Mouse (Mus musculus): ENCODE data around the gene Myrip.
"Not testable (repeated sequence)": the region's sequence is repeated elsewhere in the genome, so short reads cannot be mapped to it uniquely, and the experiment has no call there.

Gene Myrip

DNA sequence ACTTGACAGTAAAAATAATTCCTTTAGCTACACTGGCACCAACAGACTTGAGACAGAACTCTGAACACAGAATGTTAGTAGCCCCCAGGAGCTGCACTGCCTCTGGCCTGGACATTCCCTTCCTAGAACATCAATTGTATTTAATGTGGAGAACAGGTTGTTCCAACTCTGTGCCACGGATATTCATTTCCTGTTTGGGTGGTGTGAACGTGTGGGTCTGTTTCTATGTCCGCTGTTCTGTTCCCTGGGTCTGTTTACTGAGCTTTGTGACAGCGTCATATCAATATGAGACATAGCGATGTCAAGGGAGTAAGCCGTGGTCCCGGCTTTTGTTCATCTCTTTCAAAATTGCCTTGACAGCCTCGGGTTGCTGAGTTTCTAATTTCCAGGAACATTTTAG is 97.0 kb downstream of the Myrip start:
- no peak for DNase-seq

- not testable (repeated sequence) for DNase-seq
Measured at GRCm38 (mm10) chr9:120399537-120399936, 98.2 kb downstream of the Myrip start.

- DNase-seq, result no peak
Measured at GRCm38 (mm10) chr9:120402368-120402767, 101.1 kb downstream of the Myrip start.

DNA sequence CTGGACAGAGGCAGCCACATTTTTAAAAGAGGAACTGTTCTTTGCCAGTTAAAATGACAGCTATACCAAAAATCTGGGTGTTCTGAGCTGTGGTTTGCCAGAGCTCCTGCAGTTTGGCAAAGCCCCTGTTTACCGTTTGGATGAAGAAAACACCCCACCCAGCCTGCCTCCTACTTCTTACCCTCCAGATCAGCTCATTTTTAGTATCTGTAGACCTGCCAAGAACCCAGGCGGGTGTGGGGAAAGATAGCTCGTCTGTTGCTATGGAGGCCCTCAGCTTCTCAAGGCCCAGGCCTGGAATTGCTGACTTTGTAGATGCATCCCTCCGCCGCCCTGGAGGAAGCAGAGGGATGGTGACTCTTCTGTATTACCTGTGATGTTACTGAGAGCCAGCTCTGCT is 102.3 kb downstream of the Myrip start:
- no peak for DNase-seq

- DNase-seq, result no peak
Measured at GRCm38 (mm10) chr9:120409663-120410181, 108.4 kb downstream of the Myrip start.

DNA sequence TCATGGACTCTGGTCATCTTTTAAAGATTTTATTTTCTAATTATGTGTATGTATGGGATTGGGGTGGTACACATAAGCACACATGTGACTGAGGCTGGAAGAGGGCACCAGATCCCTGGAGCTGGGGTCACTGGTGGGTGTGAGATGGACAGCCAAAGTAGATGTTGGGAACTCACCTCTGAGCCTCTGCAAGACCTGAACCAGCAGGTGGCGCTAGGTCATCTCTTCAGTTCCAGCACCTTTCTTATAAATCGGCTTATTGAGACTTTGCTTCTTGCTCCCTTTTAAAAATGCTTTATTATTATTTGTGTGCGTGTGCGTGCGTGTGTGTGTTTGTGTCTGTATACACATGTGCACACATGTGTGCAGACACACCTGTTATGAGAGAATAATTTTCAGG is 109.1 kb downstream of the Myrip start:
- peak; percentile 33 for DNase-seq

DNA sequence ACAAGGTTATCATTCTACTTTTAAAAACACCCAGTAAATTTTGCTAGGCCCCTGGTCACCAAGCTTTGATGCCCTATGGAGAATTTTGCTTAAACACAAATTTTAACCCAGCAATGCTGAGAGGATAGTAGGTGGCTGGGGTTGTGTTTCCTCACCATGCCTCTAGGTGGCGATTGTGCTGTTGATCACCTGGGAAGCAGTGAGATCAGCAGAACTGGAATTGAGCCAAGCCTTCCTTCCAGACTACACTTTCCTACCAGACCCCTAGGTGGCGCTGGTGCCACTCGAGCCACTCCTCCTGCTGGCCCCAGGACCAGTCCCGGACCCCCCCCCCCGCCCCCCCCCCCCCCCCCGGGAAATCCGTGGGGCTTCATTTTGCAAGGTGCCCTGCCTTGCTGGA is 114.2 kb downstream of the Myrip start:
- DNase-seq, result peak; percentile 82

GRCm38 (mm10) chr9:120416151-120416550 is 114.8 kb downstream of the Myrip start:
- DNase-seq, result no peak

- no peak for DNase-seq
Measured at GRCm38 (mm10) chr9:120416729-120417128, 115.4 kb downstream of the Myrip start.

GRCm38 (mm10) chr9:120418582-120418981 is 117.3 kb downstream of the Myrip start:
- DNase-seq, result no peak

- no peak for DNase-seq
Measured at GRCm38 (mm10) chr9:120424567-120424966, 123.3 kb downstream of the Myrip start.

DNA sequence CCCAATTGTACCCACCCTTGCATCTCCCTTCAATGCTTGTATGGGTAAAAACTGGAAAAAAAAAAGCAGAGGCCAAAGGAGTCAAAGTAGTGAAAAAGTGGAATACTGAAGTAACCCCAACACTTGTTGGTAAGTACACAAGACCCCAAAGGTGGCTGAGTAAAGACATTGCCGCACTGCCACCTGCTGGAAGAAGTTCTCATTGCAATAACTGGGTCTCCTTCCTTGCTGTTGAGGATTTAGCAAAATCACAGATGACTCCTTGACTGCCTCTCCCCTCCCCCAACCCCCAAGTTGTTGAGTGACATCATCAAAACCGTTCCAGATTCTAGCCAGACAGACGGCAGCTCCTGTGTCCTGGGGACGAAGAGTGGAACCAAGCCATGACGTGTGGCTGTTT is 124.5 kb downstream of the Myrip start:
- DNase-seq, result peak; percentile 21

GRCm38 (mm10) chr9:120428181-120428580 is 126.9 kb downstream of the Myrip start:
- no peak for DNase-seq

- peak; percentile 52 for DNase-seq
Measured at GRCm38 (mm10) chr9:120433747-120434146, 132.4 kb downstream of the Myrip start.

DNA sequence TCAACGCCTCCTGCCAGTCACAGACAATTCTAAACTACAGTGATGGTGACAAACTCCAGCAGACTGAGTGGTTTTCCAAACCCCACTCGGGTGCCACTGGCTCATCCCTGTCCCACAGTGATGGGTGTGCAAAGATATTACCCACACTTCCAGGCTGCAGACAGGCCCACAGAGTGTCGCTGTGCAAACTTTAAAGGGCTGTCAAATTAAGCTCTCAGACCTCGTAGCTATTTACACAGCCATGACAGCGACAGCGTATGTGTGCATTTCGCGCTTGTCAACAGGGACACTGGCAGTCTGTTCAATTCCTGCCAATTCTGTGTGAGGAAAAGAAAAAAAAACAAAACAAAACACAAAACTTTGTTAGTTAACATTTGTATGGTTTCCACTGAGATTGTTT is 134.5 kb downstream of the Myrip start:
- no peak for DNase-seq

DNA sequence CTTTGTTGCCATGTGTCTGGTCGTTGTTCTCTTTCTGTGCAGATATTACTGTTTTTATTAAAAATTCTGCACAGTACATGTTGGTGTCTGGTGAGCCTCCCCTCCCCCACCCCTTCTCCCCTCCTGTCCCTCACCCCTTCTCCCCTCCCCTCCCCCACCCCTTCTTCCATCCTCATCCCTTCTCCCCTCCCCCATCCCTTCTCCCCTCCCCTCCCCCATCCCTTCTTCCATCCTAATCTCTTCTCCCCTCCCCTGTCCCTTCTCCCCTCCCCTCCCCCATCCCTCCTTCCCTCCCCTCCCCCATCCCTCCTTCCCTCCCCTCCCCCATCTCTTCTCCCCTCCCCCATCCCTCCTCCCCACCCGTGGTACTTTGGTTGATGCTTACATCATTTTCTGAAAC is 135.5 kb downstream of the Myrip start:
- no peak for DNase-seq

GRCm38 (mm10) chr9:120437266-120437876 is 136.1 kb downstream of the Myrip start:
- no peak for DNase-seq

GRCm38 (mm10) chr9:120438350-120438749 is 137.0 kb downstream of the Myrip start:
- no peak for DNase-seq

- no peak for DNase-seq
Measured at GRCm38 (mm10) chr9:120438781-120439180, 137.5 kb downstream of the Myrip start.

GRCm38 (mm10) chr9:120444642-120445041 is 143.3 kb downstream of the Myrip start:
- no peak for DNase-seq

DNA sequence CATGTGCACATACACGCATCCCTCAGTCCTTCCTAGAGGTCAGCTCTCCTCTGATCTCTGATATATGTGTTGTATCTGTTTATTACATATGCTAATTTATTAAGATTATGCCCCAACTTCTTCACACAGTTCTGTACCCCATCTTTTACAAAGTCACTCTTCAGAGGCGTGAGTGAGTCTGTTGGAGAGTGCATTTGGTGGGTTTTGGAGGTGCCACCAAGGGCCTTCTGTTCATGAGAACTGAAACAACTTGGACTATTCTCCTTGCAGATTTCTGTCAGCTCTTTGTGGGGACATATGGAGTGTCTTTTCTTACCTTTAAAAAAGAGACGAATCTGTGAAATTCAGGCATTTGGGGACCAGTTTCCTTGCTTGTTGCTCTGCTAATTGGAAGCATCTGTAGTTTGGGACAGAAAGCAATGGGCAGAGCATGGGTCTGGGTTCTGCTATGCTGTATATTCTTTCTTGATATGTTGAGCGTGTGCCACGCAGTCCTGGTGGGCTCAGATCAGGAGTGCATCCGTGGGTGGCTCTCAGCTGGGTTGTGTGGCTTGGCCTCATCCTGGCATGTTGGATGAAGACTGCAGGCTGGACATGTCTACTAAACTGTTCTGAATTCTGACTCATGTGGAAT is 148.5 kb downstream of the Myrip start:
- DNase-seq, result no peak

- no peak for DNase-seq
Measured at GRCm38 (mm10) chr9:120455768-120456655, 154.7 kb downstream of the Myrip start.

DNA sequence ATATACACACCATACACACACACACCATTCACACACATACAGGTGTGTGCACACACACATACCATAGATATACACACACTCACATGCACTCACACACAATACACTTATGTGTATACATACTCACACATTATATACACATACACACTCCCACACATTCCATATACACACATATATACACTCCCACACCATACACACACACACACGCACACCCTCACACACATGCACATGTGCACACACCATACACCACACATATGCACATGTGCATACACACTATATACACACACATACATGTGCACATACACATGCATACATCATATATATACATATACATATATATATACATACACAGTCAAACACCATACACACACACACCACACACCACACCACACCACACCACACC is 169.1 kb downstream of the Myrip start:
- DNase-seq, result no peak

DNA sequence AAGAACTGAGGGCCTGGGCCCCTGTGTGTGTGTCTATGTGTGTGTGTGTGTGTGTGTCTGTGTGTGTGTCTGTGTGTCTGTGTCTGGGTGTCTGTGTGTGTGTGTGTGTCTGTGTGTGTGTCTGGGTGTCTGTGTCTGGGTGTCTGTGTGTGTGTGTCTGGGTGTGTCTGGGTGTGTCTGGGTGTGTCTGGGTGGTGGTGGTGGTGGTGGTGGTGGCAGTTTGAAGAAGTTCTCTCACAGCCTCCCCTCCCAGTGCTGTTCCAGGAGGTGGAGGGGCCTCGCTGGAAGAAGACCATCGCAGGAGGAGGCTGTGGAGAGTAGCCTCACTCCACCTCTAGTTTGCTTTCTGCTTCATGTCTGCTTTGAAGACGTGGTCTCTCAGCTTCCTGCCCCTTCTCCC is 180.3 kb downstream of the Myrip start:
- DNase-seq, result no peak

All from cerebellum, adult 9-11 months (tissue).